Mouse (Mus musculus): ENCODE measurements at regions not wholly inside any gene's neighbourhood (a gene's known extent, or its start where the extent isn't known, plus 50 kb on each side); places are given as distances from the start of the nearest gene placed in this dataset.

DNA sequence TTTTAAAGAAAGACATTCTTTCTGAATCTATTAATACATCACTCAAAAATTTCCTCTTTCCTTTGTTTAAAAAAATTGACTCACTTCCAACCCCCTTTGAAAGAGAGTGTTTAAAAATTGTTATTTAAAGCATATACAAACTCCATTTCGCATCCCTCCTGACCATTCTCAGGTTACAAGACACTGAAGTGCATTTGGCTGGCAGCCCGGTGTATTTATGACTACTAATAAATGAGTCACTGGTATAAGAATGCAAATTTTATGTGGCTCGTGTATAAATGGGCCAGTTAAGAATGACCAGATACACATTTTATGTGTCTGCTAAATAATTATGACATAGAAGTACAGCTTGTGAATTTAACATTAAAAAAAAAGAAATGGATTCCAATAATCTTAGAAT is 138.8 kb upstream of the Rarb start:
- TF ChIP-seq CTCF (IDR thresholded peaks at IDR 0.05; ENCODE audit: low read depth, low read length) (no peak), POLR2A (IDR thresholded peaks at IDR 0.05; ENCODE audit: extremely low read depth, insufficient read depth, low read length) (no peak)

Data from liver, adult 2 months (tissue).